ENCODE assay signal across 31 mouse cellular contexts in genomic region chr19:44445755-44446154, GRCm38 (mm10). TPM values are rescaled to one million over a fixed set of nuclear protein-coding genes. Genes with fewer than 3 reads are reported as not detected.
"Had no signal": no experiment of that assay in that cellular context is flagged by ENCODE, and none has a peak within 500 bp of the region (broad histone marks: within the 10 kb centered on the region; RNA-seq: fewer than 3 reads in every experiment).

No protein-coding gene starts in this region.

- DNase-seq: gastrocnemius, adult 2 months; gastrocnemius, postnatal 10 days; gastrocnemius, postnatal 25 days; heart, postnatal 10 days; heart, postnatal 4 days; kidney, adult 18-20 months; kidney, adult 8-10 months; kidney, postnatal 10 days; kidney, postnatal 25 days; kidney, postnatal 4 days; liver; liver, embryonic 13.5 days had no signal

- H3K4me3 ChIP-seq: gastrocnemius, adult 2 months; heart, adult 2 months; hindbrain, embryonic 10.5 days; hindbrain, embryonic 12.5 days; intestine, embryonic 15.5 days; layer of hippocampus, adult 2 months; left cerebral cortex, adult 2 months; limb, embryonic 10.5 days; limb, embryonic 12.5 days; liver, embryonic 13.5 days had no signal

- H3K4me1 ChIP-seq: hindbrain, embryonic 10.5 days; intestine, embryonic 15.5 days; limb, embryonic 12.5 days; liver, embryonic 13.5 days had no signal

RNA-seq across cellular contexts. Expression of gene Scd1, which starts 38.1 kb away (rescaled TPM):
- total RNA-seq: granulocyte monocyte progenitor cell, adult 5-6 weeks had no signal

RNA-seq across cellular contexts. Expression of gene Wnt8b, which starts 47.5 kb away (rescaled TPM):
- total RNA-seq: gastrocnemius, adult 2 months; gastrocnemius, postnatal 10 days; gastrocnemius, postnatal 25 days; gastrocnemius, postnatal 4 days; granulocyte monocyte progenitor cell, adult 5-6 weeks; heart, adult 2 months; heart, postnatal 10 days; heart, postnatal 25 days; heart, postnatal 4 days; left cerebral cortex, adult 2 months; left cerebral cortex, postnatal 14 days; left cerebral cortex, postnatal 36 days had no signal
- polyA plus RNA-seq: heart, adult 2 months; heart, embryonic 11.5 days; heart, embryonic 14.5 days; hindbrain, embryonic 14.5 days; inflammation-experienced regulatory T-cells, adult 6 months; intestine, embryonic 15.5 days; intestine, postnatal 0 days; limb, embryonic 10.5 days; limb, embryonic 12.5 days; liver, embryonic 11.5 days; liver, embryonic 13.5 days had no signal
